Mouse (Mus musculus) MEL (cell line): ENCODE measurements at regions not wholly inside any gene's neighbourhood (a gene's known extent, or its start where the extent isn't known, plus 50 kb on each side); places are given as distances from the start of the nearest gene placed in this dataset.

Experiments used
- DNase-seq: peaks from one replicate; pipeline ENCODE4 v3.0.0; 2011; ENCODE audit warnings: low read depth, low spot score
- H3K27ac ChIP-seq: 2 replicates; pipeline ENCODE4 v1.5.1; 2012; ENCODE audit warnings: low read depth, mild to moderate bottlenecking, control low read depth, low read length, moderate library complexity; ENCODE audit not compliant: control insufficient read depth
- H3K27me3 ChIP-seq, 2 experiments: fragments of 150-350 bp in 1 of 2; sonication (generic) in 1 of 2; 2 replicates each; pipeline ENCODE4 v1.6.1; 2012; ENCODE audit warnings: low read length in 2 of 2, mild to moderate bottlenecking in 2 of 2, improper control_type of control experiment in 1 of 2, moderate library complexity in 1 of 2; ENCODE audit not compliant: insufficient read depth in 2 of 2, control insufficient read depth in 1 of 2
- H3K36me3 ChIP-seq, 2 experiments: 2 replicates each; pipeline ENCODE4 v1.6.1; 2012 to 2014; ENCODE audit warnings: low read length in 2 of 2, improper control_type of control experiment in 1 of 2, inconsistent platforms in 1 of 2, mild to moderate bottlenecking in 1 of 2; ENCODE audit not compliant: insufficient read depth in 2 of 2, control insufficient read depth in 1 of 2
- H3K4me1 ChIP-seq, 2 experiments: fragments of 150-350 bp in 1 of 2; sonication (generic) in 1 of 2; 2 replicates each; pipeline ENCODE4 v1.6.1; 2012; ENCODE audit warnings: low read length in 2 of 2, improper control_type of control experiment in 1 of 2, mild to moderate bottlenecking in 1 of 2; ENCODE audit not compliant: insufficient read depth in 2 of 2, control insufficient read depth in 1 of 2
- H3K4me3 ChIP-seq, 2 experiments: fragments of 150-350 bp in 1 of 2; sonication (generic) in 1 of 2; 2 replicates each; pipeline ENCODE4 v1.5.1; 2012; ENCODE audit warnings: low read depth in 2 of 2, low read length in 2 of 2, mild to moderate bottlenecking in 2 of 2, moderate library complexity in 2 of 2, control low read depth in 1 of 2, improper control_type of control experiment in 1 of 2; ENCODE audit not compliant: control insufficient read depth in 1 of 2, insufficient read depth in 1 of 2
- H3K79me2 ChIP-seq: 2 replicates; pipeline ENCODE4 v1.6.1; 2012; ENCODE audit warnings: mild to moderate bottlenecking, low read length, moderate library complexity; ENCODE audit not compliant: control insufficient read depth, poor library complexity, insufficient read depth
- H3K9ac ChIP-seq: 2 replicates; pipeline ENCODE4 v1.6.1; 2012; ENCODE audit warnings: low read depth, mild to moderate bottlenecking, control low read depth, low read length, moderate library complexity; ENCODE audit not compliant: control insufficient read depth, poor library complexity, severe bottlenecking
- H3K9me3 ChIP-seq: fragments of 150-350 bp; sonication (generic); replicated peaks from 2 replicates; pipeline ENCODE4 v1.6.1; 2012; ENCODE audit warnings: mild to moderate bottlenecking, low read length, improper control_type of control experiment, moderate library complexity; ENCODE audit not compliant: insufficient read depth
- CHD1 ChIP-seq: IDR thresholded peaks from 2 replicates; pipeline ENCODE4 v1.6.1; 2012; ENCODE audit warnings: low read depth, mild to moderate bottlenecking, inconsistent platforms, low read length, improper control_type of control experiment
- CTCF ChIP-seq, 3 experiments: IDR thresholded peaks in 2 of 3; conservative IDR thresholded peaks in 1 of 3; 2 replicates each; pipeline ENCODE4 v1.5.1; 2011 to 2012; ENCODE audit warnings: low read length in 3 of 3, low read depth in 2 of 3, mild to moderate bottlenecking in 2 of 3, improper control_type of control experiment in 1 of 3, inconsistent platforms in 1 of 3, mixed read lengths in 1 of 3, moderate library complexity in 1 of 3; ENCODE audit not compliant: control insufficient read depth in 1 of 3, insufficient read depth in 1 of 3, poor library complexity in 1 of 3, severe bottlenecking in 1 of 3
- E2F4 ChIP-seq: IDR thresholded peaks from 2 replicates; pipeline ENCODE4 v1.6.1; 2011; ENCODE audit warnings: low read depth, low read length, improper control_type of control experiment, borderline replicate concordance
- ELF1 ChIP-seq: IDR thresholded peaks from 2 replicates; pipeline ENCODE4 v1.6.1; 2014; ENCODE audit warnings: low read depth, mild to moderate bottlenecking, inconsistent platforms, low read length, improper control_type of control experiment, moderate library complexity
- EP300 ChIP-seq, 2 experiments: IDR thresholded peaks; 2 replicates each; pipeline ENCODE4 v1.6.1; 2011; ENCODE audit warnings: improper control_type of control experiment in 2 of 2, low read length in 2 of 2, low read depth in 1 of 2, mild to moderate bottlenecking in 1 of 2
- ETS1 ChIP-seq: IDR thresholded peaks from 2 replicates; pipeline ENCODE4 v1.6.1; 2012; ENCODE audit warnings: low read depth, mild to moderate bottlenecking, inconsistent platforms, low read length, improper control_type of control experiment, moderate library complexity
- GATA1 ChIP-seq: IDR thresholded peaks from 2 replicates; pipeline ENCODE4 v1.6.1; 2011; ENCODE audit warnings: low read depth, low read length, improper control_type of control experiment
- HCFC1 ChIP-seq: IDR thresholded peaks from 2 replicates; pipeline ENCODE4 v1.6.1; 2012; ENCODE audit warnings: low read depth, mild to moderate bottlenecking, inconsistent platforms, low read length, improper control_type of control experiment, moderate library complexity
- JUND ChIP-seq: IDR thresholded peaks from 2 replicates; pipeline ENCODE4 v1.6.1; 2011; ENCODE audit warnings: low read depth, mild to moderate bottlenecking, improper control_type of control experiment, low read length
- KAT2A ChIP-seq: conservative IDR thresholded peaks from 2 replicates; pipeline ENCODE4 v1.6.1; 2012; ENCODE audit warnings: low read depth, low read length, improper control_type of control experiment, inconsistent platforms
- MAFK ChIP-seq: IDR thresholded peaks from 2 replicates; pipeline ENCODE4 v1.6.1; 2011; ENCODE audit warnings: low read depth, mild to moderate bottlenecking, low read length, improper control_type of control experiment, borderline replicate concordance
- MAX ChIP-seq: IDR thresholded peaks from 2 replicates; pipeline ENCODE4 v1.6.1; 2011; ENCODE audit warnings: low read length, improper control_type of control experiment
- MAZ ChIP-seq: IDR thresholded peaks from 2 replicates; pipeline ENCODE4 v1.6.1; 2012; ENCODE audit warnings: low read depth, mild to moderate bottlenecking, inconsistent platforms, low read length, improper control_type of control experiment
- MEF2A ChIP-seq: IDR thresholded peaks from 2 replicates; pipeline ENCODE4 v1.6.1; 2014; ENCODE audit warnings: low read depth, mild to moderate bottlenecking, inconsistent platforms, low read length, improper control_type of control experiment; ENCODE audit not compliant: poor library complexity, insufficient replicate concordance, severe bottlenecking; ENCODE audit errors: extremely low read depth
- MXI1 ChIP-seq: IDR thresholded peaks from 2 replicates; pipeline ENCODE4 v1.6.1; 2011; ENCODE audit warnings: mild to moderate bottlenecking, low read depth, low read length, improper control_type of control experiment
- MYB ChIP-seq: IDR thresholded peaks from 2 replicates; pipeline ENCODE4 v1.6.1; 2011; ENCODE audit warnings: mild to moderate bottlenecking, low read depth, low read length, improper control_type of control experiment
- MYC ChIP-seq: IDR thresholded peaks from 2 replicates; pipeline ENCODE4 v1.6.1; 2011; ENCODE audit warnings: low read depth, mild to moderate bottlenecking, low read length, improper control_type of control experiment, moderate library complexity
- POLR2A ChIP-seq, 2 experiments: IDR thresholded peaks; 2 replicates each; pipeline ENCODE4 v1.6.1; 2011 to 2012; ENCODE audit warnings: low read length in 2 of 2, mild to moderate bottlenecking in 2 of 2, control low read depth in 1 of 2, improper control_type of control experiment in 1 of 2, low read depth in 1 of 2, moderate library complexity in 1 of 2; ENCODE audit not compliant: control insufficient read depth in 1 of 2, insufficient read depth in 1 of 2, poor library complexity in 1 of 2
- POLR2AphosphoS2 ChIP-seq: IDR thresholded peaks from 2 replicates; pipeline ENCODE4 v1.6.1; 2011; ENCODE audit warnings: low read length, improper control_type of control experiment
- POLR2AphosphoS5 ChIP-seq: IDR thresholded peaks from 2 replicates; pipeline ENCODE4 v1.6.1; 2012; ENCODE audit warnings: low read depth, borderline replicate concordance, mild to moderate bottlenecking, inconsistent platforms, low read length, moderate library complexity, mixed read lengths
- RAD21 ChIP-seq: IDR thresholded peaks from 2 replicates; pipeline ENCODE4 v1.6.1; 2011; ENCODE audit warnings: mild to moderate bottlenecking, low read depth, low read length, improper control_type of control experiment
- RCOR1 ChIP-seq: IDR thresholded peaks from 2 replicates; pipeline ENCODE4 v1.6.1; 2012; ENCODE audit warnings: low read depth, mild to moderate bottlenecking, inconsistent platforms, low read length, improper control_type of control experiment
- SIN3A ChIP-seq: IDR thresholded peaks from 2 replicates; pipeline ENCODE4 v1.6.1; 2012; ENCODE audit warnings: low read length, improper control_type of control experiment, inconsistent platforms
- SMC3 ChIP-seq: IDR thresholded peaks from 2 replicates; pipeline ENCODE4 v1.6.1; 2011; ENCODE audit warnings: low read depth, low read length, improper control_type of control experiment
- TAL1 ChIP-seq: IDR thresholded peaks from 2 replicates; pipeline ENCODE4 v1.6.1; 2012; ENCODE audit warnings: mild to moderate bottlenecking, inconsistent platforms, low read length, moderate library complexity, mixed read lengths
- TCF12 ChIP-seq: IDR thresholded peaks from 2 replicates; pipeline ENCODE4 v1.6.1; 2014; ENCODE audit warnings: low read depth, mild to moderate bottlenecking, inconsistent platforms, low read length, improper control_type of control experiment, moderate library complexity
- UBTF ChIP-seq: IDR thresholded peaks from 2 replicates; pipeline ENCODE4 v1.6.1; 2012; ENCODE audit warnings: low read depth, mild to moderate bottlenecking, inconsistent platforms, low read length, improper control_type of control experiment, moderate library complexity, borderline replicate concordance; ENCODE audit not compliant: insufficient read depth
- USF1 ChIP-seq: IDR thresholded peaks from 2 replicates; pipeline ENCODE4 v1.6.1; 2014; ENCODE audit warnings: low read depth, mild to moderate bottlenecking, inconsistent platforms, low read length, improper control_type of control experiment, moderate library complexity
- ZC3H11A ChIP-seq: IDR thresholded peaks from 2 replicates; pipeline ENCODE4 v1.6.1; 2012; ENCODE audit warnings: low read depth, mild to moderate bottlenecking, inconsistent platforms, low read length, improper control_type of control experiment
- ZKSCAN1 ChIP-seq: IDR thresholded peaks from 2 replicates; pipeline ENCODE4 v1.6.1; 2012; ENCODE audit warnings: low read depth, mild to moderate bottlenecking, inconsistent platforms, low read length, improper control_type of control experiment, moderate library complexity
- ZMIZ1 ChIP-seq: IDR thresholded peaks from 2 replicates; pipeline ENCODE4 v1.6.1; 2012; ENCODE audit warnings: low read depth, mild to moderate bottlenecking, inconsistent platforms, low read length, improper control_type of control experiment, moderate library complexity
- ZNF384 ChIP-seq: IDR thresholded peaks from 2 replicates; pipeline ENCODE4 v1.6.1; 2012; ENCODE audit warnings: low read depth, mild to moderate bottlenecking, inconsistent platforms, low read length, improper control_type of control experiment

- no peak for TF ChIP-seq E2F4
- TF ChIP-seq KAT2A, result no peak
- no peak for TF ChIP-seq ELF1
- no peak for TF ChIP-seq EP300 (IDR thresholded peaks at IDR 0.05; ENCODE audit: low read depth in 1 of 2, low read length in 2 of 2)
- TF ChIP-seq UBTF, result no peak
- no peak for TF ChIP-seq POLR2AphosphoS5
- TF ChIP-seq RCOR1, result no peak
- no peak for TF ChIP-seq MXI1
- TF ChIP-seq USF1, result peak; percentile 55
- TF ChIP-seq JUND, result no peak
- TF ChIP-seq SIN3A, result no peak
- TF ChIP-seq ZMIZ1, result no peak
- TF ChIP-seq ZKSCAN1, result no peak
- TF ChIP-seq ZC3H11A, result peak; percentile 53
- TF ChIP-seq MEF2A, result no peak
These were observed 99.5 kb upstream of the Eif4g2 start (continued) for GRCm38 (mm10) chr7:111182319-111182718.

- H3K4me3 ChIP-seq, result peak overlapping the region; percentile 0 to 32
- H3K4me1 ChIP-seq, result peaks cover 16 to 35% of the 10 kb centered on the region in 2 experiments
- H3K27me3 ChIP-seq, result no peaks in the 10 kb centered on the region
- H3K27ac ChIP-seq, result peak overlapping the region; percentile 65
- peak overlapping the region; percentile 35 for H3K9ac ChIP-seq
- H3K79me2 ChIP-seq, result no peaks in the 10 kb centered on the region; the same call in 1 of the 2 replicates
- H3K9me3 ChIP-seq, result no peaks in the 10 kb centered on the region
- peaks cover 0 to 26% of the 10 kb centered on the region in 2 experiments; a peak in 2 of 4 replicates for H3K36me3 ChIP-seq
- peak; percentile 89 for DNase-seq
- peak; percentile 77; the same call in 1 of the 2 replicates for TF ChIP-seq MAFK
- no peak for TF ChIP-seq ZNF384
- TF ChIP-seq UBTF, result no peak
- peak; percentile 70 for TF ChIP-seq HCFC1
- TF ChIP-seq ZC3H11A, result no peak
- TF ChIP-seq CTCF (IDR thresholded peaks at IDR 0.05 in 2 of 3, conservative IDR thresholded peaks at IDR 0.05 in 1 of 3; ENCODE audit: control insufficient read depth in 1 of 3, insufficient read depth in 1 of 3, low read depth in 2 of 3, low read length in 3 of 3, poor library complexity in 1 of 3, severe bottlenecking in 1 of 3), result no peak
- TF ChIP-seq KAT2A, result peak; percentile 42
- TF ChIP-seq RAD21, result no peak
- peak; percentile 7; the same call in 1 of the 2 replicates for TF ChIP-seq MAX
- TF ChIP-seq POLR2A (IDR thresholded peaks at IDR 0.05; ENCODE audit: control insufficient read depth in 1 of 2, insufficient read depth in 1 of 2, low read depth in 1 of 2, low read length in 2 of 2, poor library complexity in 1 of 2), result peak in 1 of 2 experiments; percentile 46; a peak in 1 of 4 replicates
- TF ChIP-seq MYB, result no peak
- peak; percentile 73; the same call in 1 of the 2 replicates for TF ChIP-seq MAZ
- TF ChIP-seq ETS1, result peak; percentile 83
- TF ChIP-seq MXI1, result no peak; the same call in none of the 2 replicates
- peak; percentile 94 to 98 for TF ChIP-seq EP300 (IDR thresholded peaks at IDR 0.05; ENCODE audit: low read depth in 1 of 2, low read length in 2 of 2)
- no peak for TF ChIP-seq E2F4
- peak; percentile 96 for TF ChIP-seq GATA1
- peak; percentile 47; the same call in 1 of the 2 replicates for TF ChIP-seq JUND
- TF ChIP-seq TCF12, result peak; percentile 98
- TF ChIP-seq MYC, result peak; percentile 84
- TF ChIP-seq ELF1, result no peak
- TF ChIP-seq SIN3A, result peak; percentile 82
- peak; percentile 57; the same call in 1 of the 2 replicates for TF ChIP-seq POLR2AphosphoS2
- TF ChIP-seq ZMIZ1, result peak; percentile 65; the same call in 1 of the 2 replicates
- TF ChIP-seq CHD1, result 0 out of 2 replicates have a peak, but pooled peaks have one; percentile 69
- TF ChIP-seq SMC3, result no peak; the same call in 1 of the 2 replicates
- peak; percentile 96 for TF ChIP-seq TAL1
These were observed 96.8 kb upstream of the Eif4g2 start for GRCm38 (mm10) chr7:111179401-111180271.
